Mouse (Mus musculus) kidney, adult 2 months (tissue): ENCODE results near the gene Dtnbp1.

ENCODE experiments used
- CTCF ChIP-seq: fragments of 200-500 bp; conservative IDR thresholded peaks from 2 replicates; pipeline ENCODE4 v1.5.1; 2011; ENCODE audit warnings: low read depth, mild to moderate bottlenecking, control low read depth, low read length, moderate library complexity, mixed read lengths; ENCODE audit not compliant: insufficient read depth, insufficient read length
- POLR2A ChIP-seq: fragments of 200-500 bp; IDR thresholded peaks from one replicate; pipeline ENCODE4 v1.6.1; 2011; ENCODE audit warnings: low read depth, low read length, control low read depth

GRCm38 (mm10) chr13:44917202-44917601 lies 84.7 kb downstream of the Dtnbp1 start:
- TF ChIP-seq CTCF (no peak), POLR2A (no peak)
